Mouse (Mus musculus): Measurements from ENCODE around the gene Slc16a11. TPM values are rescaled to one million over a fixed set of nuclear protein-coding genes. Genes with fewer than 3 reads are reported as not detected.
A peak's percentile ranks its signal among the peaks of the same experiment; 100 is the strongest.

Slc16a11 gene
- total and polyA plus RNA-seq, 2 experiments from 2014 or later = 12.9 to 23.7 TPM

DNA sequence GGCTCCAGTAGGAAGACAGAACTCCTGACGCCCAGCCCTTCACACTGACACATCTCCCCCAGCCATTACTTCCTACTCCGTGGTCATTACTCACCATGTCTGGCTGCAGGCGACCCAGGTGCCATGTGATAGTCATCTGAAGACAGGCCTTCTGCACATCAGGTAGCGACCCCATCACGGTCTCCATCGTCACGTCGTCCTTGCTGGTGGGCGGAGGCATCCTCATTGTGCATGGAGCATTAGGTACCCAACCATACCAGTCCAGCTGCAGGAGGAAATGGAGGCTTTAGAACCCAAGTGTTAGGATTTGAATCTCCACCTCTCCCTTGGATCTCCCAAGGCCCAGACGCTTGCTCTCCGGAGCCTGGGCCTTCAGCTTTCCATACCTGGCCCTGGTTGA lies 30.0 kb downstream of the Slc16a11 start:
- Histone ChIP-seq H3K27ac (no peak overlapping the region), H3K36me3 (ENCODE audit: insufficient read depth, low read length) (no peaks in the 10 kb centered on the region), H3K9me3 (ENCODE audit: low read length) (no peaks in the 10 kb centered on the region), H3K27me3 (ENCODE audit: insufficient read depth, low read length) (no peaks in the 10 kb centered on the region), H3K4me2 (ENCODE audit: low read depth, low read length) (no peak overlapping the region), H3K4me1 (ENCODE audit: insufficient read depth, low read length) (peaks cover 4% of the 10 kb centered on the region; the same call in 1 of the 2 replicates), H3K9ac (replicated peaks; ENCODE audit: low read length) (no peak overlapping the region), H3K4me3 (ENCODE audit: low read length) (no peak overlapping the region)
- ATAC-seq (no peak), DNase-seq (ENCODE audit: low spot score) (no peak)
- no peak for TF ChIP-seq CTCF (IDR thresholded peaks at IDR 0.05; ENCODE audit: low read depth)
- WGBS = 72% methylated on average over 11 of the region's 11 CpGs

DNA sequence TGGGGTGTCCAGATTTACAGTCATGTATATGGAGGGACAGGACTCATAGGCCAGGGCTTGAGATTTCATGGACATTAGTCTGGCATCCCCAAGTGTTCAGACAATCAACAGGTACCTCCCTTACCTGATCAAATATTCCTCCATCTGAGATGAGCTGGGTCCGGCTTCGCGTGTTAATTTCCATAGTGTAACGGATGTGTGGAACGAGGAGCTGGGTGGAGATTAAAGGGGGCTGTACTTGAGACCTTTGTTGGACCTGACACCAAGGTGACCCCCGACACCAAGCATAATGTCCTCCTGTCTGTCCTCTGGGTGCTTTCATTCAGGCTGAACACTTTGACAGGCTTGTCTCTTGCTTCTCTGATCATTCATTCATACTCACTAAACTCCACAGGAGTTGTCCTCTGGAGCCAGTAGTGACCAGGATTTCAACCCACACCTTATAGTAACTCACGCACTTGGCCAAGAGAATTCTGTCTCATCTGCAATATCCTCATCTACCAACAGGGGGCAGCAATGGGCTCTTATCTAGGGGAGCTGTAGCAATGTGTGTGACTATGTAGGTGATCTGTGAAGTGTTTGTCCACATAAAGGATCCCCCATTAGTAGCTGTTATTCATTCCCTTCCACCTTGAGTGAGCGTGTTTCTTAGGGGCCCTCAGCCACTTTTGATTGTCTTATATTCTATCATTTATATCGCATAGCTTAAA lies 34.7 kb downstream of the Slc16a11 start:
- Histone ChIP-seq H3K4me3 (ENCODE audit: low read length) (no peak overlapping the region), H3K9ac (replicated peaks; ENCODE audit: low read length) (no peak overlapping the region), H3K27ac (no peak overlapping the region), H3K27me3 (ENCODE audit: insufficient read depth, low read length) (no peaks in the 10 kb centered on the region), H3K4me2 (ENCODE audit: low read depth, low read length) (no peak overlapping the region), H3K4me1 (ENCODE audit: insufficient read depth, low read length) (no peaks in the 10 kb centered on the region), H3K9me3 (ENCODE audit: low read length) (no peaks in the 10 kb centered on the region), H3K36me3 (ENCODE audit: insufficient read depth, low read length) (no peaks in the 10 kb centered on the region)
- WGBS = 53% methylated on average over 9 of the region's 9 CpGs
- no peak for ATAC-seq
- DNase-seq (ENCODE audit: low spot score) = peak; percentile 70
- peak; percentile 81 for TF ChIP-seq CTCF (IDR thresholded peaks at IDR 0.05; ENCODE audit: low read depth)

DNA sequence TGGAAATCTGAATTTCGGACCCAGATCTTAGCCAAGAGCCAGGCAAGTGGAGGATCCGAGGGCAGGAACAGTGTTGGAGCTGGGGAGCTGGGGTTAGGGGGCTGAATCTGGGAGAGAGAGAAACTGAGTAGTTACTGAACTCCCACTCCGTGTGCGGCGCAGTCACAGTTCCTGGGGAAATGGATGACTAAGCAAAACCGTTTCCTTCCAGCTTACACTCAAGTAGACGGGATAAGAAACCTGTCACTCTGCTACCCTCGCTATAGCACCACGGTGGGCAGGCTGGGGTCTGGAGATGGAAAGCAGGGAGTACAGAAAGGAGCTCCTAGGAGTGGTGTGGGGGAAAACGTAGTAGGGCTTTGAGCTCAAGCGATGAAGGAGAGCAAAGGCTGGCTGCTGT lies 37.6 kb downstream of the Slc16a11 start:
- peaks cover 18% of the 10 kb centered on the region for H3K27me3 ChIP-seq (ENCODE audit: insufficient read depth, low read length)
- DNase-seq (ENCODE audit: low spot score) (no peak), ATAC-seq (no peak)
- no peak overlapping the region for H3K4me3 ChIP-seq (ENCODE audit: low read length)
- no peaks in the 10 kb centered on the region for H3K4me1 ChIP-seq (ENCODE audit: insufficient read depth, low read length)
- H3K9ac ChIP-seq (replicated peaks; ENCODE audit: low read length) = no peak overlapping the region
- H3K36me3 ChIP-seq (ENCODE audit: insufficient read depth, low read length) = no peaks in the 10 kb centered on the region
- H3K27ac ChIP-seq = no peak overlapping the region
- TF ChIP-seq CTCF (IDR thresholded peaks at IDR 0.05; ENCODE audit: low read depth) = no peak
- H3K4me2 ChIP-seq (ENCODE audit: low read depth, low read length) = no peak overlapping the region
- no peaks in the 10 kb centered on the region for H3K9me3 ChIP-seq (ENCODE audit: low read length)
- WGBS = 72% methylated on average over 11 of the region's 11 CpGs

DNA sequence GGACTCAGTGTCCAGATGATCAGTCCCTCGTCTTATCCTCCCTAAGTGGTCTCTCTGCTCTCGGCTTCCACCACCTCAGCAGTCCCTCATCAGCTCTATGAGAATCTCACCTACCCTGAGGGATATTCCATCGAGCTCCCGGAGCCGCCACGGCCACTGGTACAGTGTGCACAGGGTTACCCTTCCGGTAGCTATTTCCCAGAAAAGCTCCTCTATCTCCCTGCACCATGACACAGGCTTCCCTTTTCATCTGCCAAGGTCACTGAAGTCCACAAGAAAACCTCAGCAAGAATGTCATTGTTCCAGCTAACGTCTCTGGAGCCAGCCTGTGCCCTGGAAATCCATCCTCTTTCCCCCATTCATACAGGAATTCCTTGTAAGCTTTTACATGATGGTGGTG lies 39.3 kb downstream of the Slc16a11 start:
- no peak for ATAC-seq
- no peak for DNase-seq (ENCODE audit: low spot score)
- Histone ChIP-seq H3K9me3 (ENCODE audit: low read length) (no peaks in the 10 kb centered on the region), H3K4me1 (ENCODE audit: insufficient read depth, low read length) (no peaks in the 10 kb centered on the region), H3K4me2 (ENCODE audit: low read depth, low read length) (no peak overlapping the region), H3K36me3 (ENCODE audit: insufficient read depth, low read length) (no peaks in the 10 kb centered on the region), H3K27ac (no peak overlapping the region), H3K9ac (replicated peaks; ENCODE audit: low read length) (no peak overlapping the region), H3K4me3 (ENCODE audit: low read length) (no peak overlapping the region), H3K27me3 (ENCODE audit: insufficient read depth, low read length) (peaks cover 21% of the 10 kb centered on the region)
- WGBS = 77% methylated on average over 8 of the region's 8 CpGs
- TF ChIP-seq CTCF (IDR thresholded peaks at IDR 0.05; ENCODE audit: low read depth) = no peak

DNA sequence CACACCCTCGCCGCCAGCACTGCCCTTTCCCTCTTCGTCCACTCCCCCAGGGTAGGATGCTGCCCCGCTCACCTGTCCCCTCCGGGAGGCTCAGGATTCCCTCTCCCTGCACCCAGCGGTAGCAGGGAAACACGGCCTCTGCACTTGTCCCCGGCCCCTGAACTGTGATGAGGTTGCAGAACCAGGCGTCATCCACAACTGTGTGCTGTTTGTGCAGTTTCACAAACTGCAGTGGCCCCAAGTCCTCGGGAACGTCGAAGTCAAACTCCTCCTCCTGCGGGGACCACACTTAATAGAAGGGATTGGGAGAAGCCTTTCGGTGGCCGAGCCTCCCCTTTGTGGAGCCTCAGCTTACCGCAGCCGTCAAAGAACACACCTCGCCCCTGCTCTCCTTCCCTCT lies 41.8 kb downstream of the Slc16a11 start:
- no peak for TF ChIP-seq CTCF (IDR thresholded peaks at IDR 0.05; ENCODE audit: low read depth)
- Histone ChIP-seq H3K27ac (no peak overlapping the region), H3K36me3 (ENCODE audit: insufficient read depth, low read length) (no peaks in the 10 kb centered on the region), H3K27me3 (ENCODE audit: insufficient read depth, low read length) (peaks cover 21% of the 10 kb centered on the region), H3K4me1 (ENCODE audit: insufficient read depth, low read length) (no peaks in the 10 kb centered on the region), H3K9me3 (ENCODE audit: low read length) (no peaks in the 10 kb centered on the region), H3K9ac (replicated peaks; ENCODE audit: low read length) (no peak overlapping the region), H3K4me2 (ENCODE audit: low read depth, low read length) (peak overlapping the region; percentile 45), H3K4me3 (ENCODE audit: low read length) (peak overlapping the region; percentile 23; the same call in 1 of the 2 replicates)
- 4% methylated on average over 18 of the region's 18 CpGs for WGBS
- DNase-seq (ENCODE audit: low spot score) (no peak), ATAC-seq (no peak)

DNA sequence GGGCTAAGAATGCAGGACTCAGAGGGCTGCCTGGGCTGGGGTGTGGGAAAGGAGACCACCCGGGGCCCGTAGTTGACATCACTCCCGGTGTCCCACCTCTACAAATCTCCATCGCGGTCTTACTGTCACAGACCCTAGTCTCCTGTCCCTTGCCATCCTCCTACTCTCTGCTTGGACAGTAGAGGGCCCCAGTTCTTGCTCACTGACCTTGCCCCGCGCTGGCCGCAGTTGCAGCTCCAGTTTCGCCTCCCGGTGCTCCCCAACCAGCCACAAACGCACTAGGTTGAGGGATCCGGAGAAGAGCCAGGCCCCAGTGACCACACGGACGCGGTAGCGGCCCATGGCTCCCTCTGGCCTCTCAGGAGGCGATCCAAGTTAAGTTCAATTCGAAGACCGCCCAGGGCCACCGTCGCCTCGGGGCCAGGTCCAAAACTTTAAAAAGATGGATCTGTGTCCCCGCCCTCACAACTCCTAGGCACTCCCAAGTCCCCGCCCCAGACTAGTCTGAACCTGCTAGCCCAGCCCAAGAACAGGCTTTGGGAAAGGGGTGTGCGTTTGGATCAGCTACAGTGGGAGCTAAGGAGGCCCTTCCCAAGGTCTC lies 42.5 kb downstream of the Slc16a11 start, which contains the start of gene Alox12:
Gene Alox12, minus strand, starts transcription at position 423 of the 601 bp plus-strand sequence.
- peak; percentile 28 for DNase-seq (ENCODE audit: low spot score)
- no peaks in the 10 kb centered on the region for H3K9me3 ChIP-seq (ENCODE audit: low read length)
- no peaks in the 10 kb centered on the region for H3K36me3 ChIP-seq (ENCODE audit: insufficient read depth, low read length)
- H3K4me1 ChIP-seq (ENCODE audit: insufficient read depth, low read length) = no peaks in the 10 kb centered on the region
- peak within 1 kb of the TSS; percentile 23 for H3K4me3 ChIP-seq (ENCODE audit: low read length)
- peak; percentile 56 for TF ChIP-seq CTCF (IDR thresholded peaks at IDR 0.05; ENCODE audit: low read depth)
- H3K27ac ChIP-seq = no peak within 1 kb of the TSS
- WGBS = 1% methylated on average over 25 of the region's 25 CpGs
- H3K9ac ChIP-seq (replicated peaks; ENCODE audit: low read length) = no peak within 1 kb of the TSS
- no peak for ATAC-seq
- H3K27me3 ChIP-seq (ENCODE audit: insufficient read depth, low read length) = peaks cover 21% of the 10 kb centered on the region
- H3K4me2 ChIP-seq (ENCODE audit: low read depth, low read length) = peak within 1 kb of the TSS; percentile 45

DNA sequence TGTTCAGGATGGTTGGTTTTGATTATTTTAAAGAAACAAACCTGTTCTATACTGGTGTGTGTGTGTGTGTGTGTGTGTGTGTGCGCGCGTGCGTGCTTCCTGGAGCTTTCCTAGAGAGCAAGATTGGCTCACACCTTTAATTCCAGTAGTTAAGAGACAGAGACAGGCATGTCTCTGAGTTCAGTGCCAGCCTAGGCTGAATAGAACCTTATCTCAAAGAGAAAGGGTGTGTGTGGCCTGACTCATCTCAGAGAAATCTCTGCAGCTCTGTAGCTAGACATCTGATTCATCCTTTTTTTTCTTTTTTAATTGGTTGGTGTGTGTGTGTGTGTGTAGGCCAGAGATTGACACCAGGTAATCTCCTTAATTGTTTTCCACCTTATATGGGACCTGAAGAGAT lies 46.5 kb downstream of the Slc16a11 start:
- WGBS = 98% methylated on average over 4 of the region's 4 CpGs
- Histone ChIP-seq H3K36me3 (ENCODE audit: insufficient read depth, low read length) (no peaks in the 10 kb centered on the region), H3K4me1 (ENCODE audit: insufficient read depth, low read length) (no peaks in the 10 kb centered on the region), H3K27me3 (ENCODE audit: insufficient read depth, low read length) (peaks cover 14% of the 10 kb centered on the region), H3K9ac (replicated peaks; ENCODE audit: low read length) (no peak overlapping the region), H3K4me2 (ENCODE audit: low read depth, low read length) (no peak overlapping the region), H3K4me3 (ENCODE audit: low read length) (no peak overlapping the region), H3K27ac (no peak overlapping the region), H3K9me3 (ENCODE audit: low read length) (0 out of 2 replicates have a peak, but pooled peaks cover 2% of the 10 kb centered on the region)
- ATAC-seq (no peak), DNase-seq (ENCODE audit: low spot score) (no peak)
- no peak for TF ChIP-seq CTCF (IDR thresholded peaks at IDR 0.05; ENCODE audit: low read depth)

Measured in hindbrain, postnatal 0 days (tissue).